Mouse (Mus musculus) lung, adult 2 months (tissue): Measurements from ENCODE around the gene Tas2r135. TPM values are rescaled to one million over a fixed set of nuclear protein-coding genes. Genes with fewer than 3 reads are reported as not detected.

Experiments
- DNase-seq: peaks from one replicate; pipeline ENCODE4 v3.0.0; 2022
- H3K4me1 ChIP-seq: fragments of 200-500 bp; 2 replicates; pipeline ENCODE4 v1.6.1; 2011; ENCODE audit warnings: low read length; ENCODE audit not compliant: control insufficient read depth, insufficient read depth
- H3K4me3 ChIP-seq: fragments of 200-500 bp; replicated peaks from 2 replicates; pipeline ENCODE3; 2011; ENCODE audit warnings: low read depth, mild to moderate bottlenecking, control low read depth, low read length; ENCODE audit errors: extremely low read depth
- CTCF ChIP-seq: fragments of 200-500 bp; IDR thresholded peaks from 2 replicates; pipeline ENCODE4 v1.5.1; 2011; ENCODE audit warnings: mild to moderate bottlenecking, low read length, control low read depth; ENCODE audit not compliant: insufficient read depth
- POLR2A ChIP-seq: fragments of 200-500 bp; IDR thresholded peaks from 2 replicates; pipeline ENCODE4 v1.6.1; 2011; ENCODE audit warnings: low read depth, mild to moderate bottlenecking, control low read depth, low read length, borderline replicate concordance; ENCODE audit errors: extremely low read depth
- WGBS: fragments of 180-500 bp; shearing (Covaris S2); methylation state at CpG from one replicate; pipeline ENCODE4 v1.1.7; 2018; 5-methylcytosine and 5-hydroxymethylcytosine counted together
- polyA plus RNA-seq: library from polyadenylated mRNA; depleted of rRNA; stranded (reverse); fragments of >200 nt; gene quantifications from 2 replicates; pipeline ENCODE4 v1.2.3, GENCODE M21; 2012; rRNA removed

Tas2r135 gene
- polyA plus RNA-seq, 1 experiment = 0.50 TPM

DNA sequence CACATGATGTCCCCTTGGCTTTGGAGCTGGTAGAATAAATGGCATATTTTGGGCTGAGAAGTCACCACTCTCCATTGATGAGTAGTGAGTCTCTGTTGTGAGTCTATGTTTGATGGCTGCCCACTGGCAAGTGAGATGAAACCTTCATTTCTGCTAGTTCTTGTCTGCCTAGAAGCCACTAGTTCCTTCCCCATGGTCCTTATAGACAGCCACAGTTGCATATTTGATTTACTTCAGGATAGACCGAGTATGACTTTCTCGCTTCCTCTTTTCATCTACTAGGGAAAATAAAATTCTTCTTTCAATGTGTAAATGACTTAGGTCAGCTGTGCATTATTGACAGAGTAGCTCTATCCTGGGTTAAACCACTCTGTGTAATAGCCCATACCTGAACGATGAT, 19.2 kb downstream of the Tas2r135 start:
- no peak overlapping the region for H3K4me3 ChIP-seq
- WGBS = 79% methylated on average over 3 of the region's 3 CpGs
- no peak for TF ChIP-seq CTCF
- no peak for TF ChIP-seq POLR2A
- DNase-seq = no peak
- no peaks in the 10 kb centered on the region for H3K4me1 ChIP-seq

DNA sequence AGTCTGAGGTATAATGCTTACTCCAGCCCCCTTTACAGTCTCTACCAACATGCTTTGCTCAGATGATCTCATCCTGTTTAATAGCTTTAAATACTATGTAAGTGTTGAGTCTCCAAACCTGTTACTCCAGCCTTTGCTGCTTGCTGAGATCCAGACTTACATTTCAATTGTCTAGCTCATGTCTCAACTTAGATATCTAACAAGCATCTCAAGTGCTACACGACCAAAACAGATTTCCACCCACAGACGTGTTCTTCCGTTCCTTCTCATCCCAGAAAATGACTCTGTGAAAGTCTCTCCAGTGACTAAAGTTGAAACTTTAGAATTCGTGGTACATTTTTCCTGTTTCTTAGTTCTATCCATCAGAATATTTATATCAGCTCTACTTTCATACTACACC, 21.1 kb downstream of the Tas2r135 start:
- 82% methylated on average over 4 of the region's 4 CpGs for WGBS
- no peak for DNase-seq
- H3K4me1 ChIP-seq = no peaks in the 10 kb centered on the region
- TF ChIP-seq CTCF = no peak
- TF ChIP-seq POLR2A = no peak
- H3K4me3 ChIP-seq = no peak overlapping the region

GRCm38 (mm10) chr6:42433554-42433953, 28.3 kb downstream of the Tas2r135 start:
- H3K4me3 ChIP-seq = no peak overlapping the region
- TF ChIP-seq CTCF = no peak
- no peak for TF ChIP-seq POLR2A
- no peak for DNase-seq
- H3K4me1 ChIP-seq = no peaks in the 10 kb centered on the region
- 27% methylated on average over 2 of the region's 2 CpGs for WGBS

DNA sequence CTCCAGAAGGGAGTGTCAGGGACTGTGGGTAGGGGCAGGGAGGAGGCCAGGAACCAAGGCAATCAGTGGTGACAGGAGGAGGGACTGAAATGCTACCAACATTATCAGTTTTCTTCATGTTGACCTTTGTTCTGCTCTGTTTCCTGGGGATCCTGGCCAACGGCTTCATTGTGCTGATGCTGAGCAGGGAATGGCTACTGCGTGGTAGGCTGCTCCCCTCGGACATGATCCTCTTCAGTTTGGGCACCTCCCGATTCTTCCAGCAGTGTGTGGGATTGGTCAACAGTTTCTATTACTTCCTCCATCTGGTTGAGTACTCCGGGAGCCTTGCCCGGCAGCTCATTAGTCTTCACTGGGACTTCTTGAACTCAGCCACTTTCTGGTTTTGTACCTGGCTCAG, 29.2 kb downstream of the Tas2r135 start, which contains the start of gene Tas2r126:
Gene Tas2r126, plus strand, starts transcription at position 90 of the 400 bp plus-strand sequence.
- no peak for DNase-seq
- TF ChIP-seq POLR2A = no peak
- no peak for TF ChIP-seq CTCF
- Histone ChIP-seq H3K4me3 (no peak within 1 kb of the TSS), H3K4me1 (no peaks in the 10 kb centered on the region)
- WGBS = 45% methylated on average over 6 of the region's 6 CpGs

DNA sequence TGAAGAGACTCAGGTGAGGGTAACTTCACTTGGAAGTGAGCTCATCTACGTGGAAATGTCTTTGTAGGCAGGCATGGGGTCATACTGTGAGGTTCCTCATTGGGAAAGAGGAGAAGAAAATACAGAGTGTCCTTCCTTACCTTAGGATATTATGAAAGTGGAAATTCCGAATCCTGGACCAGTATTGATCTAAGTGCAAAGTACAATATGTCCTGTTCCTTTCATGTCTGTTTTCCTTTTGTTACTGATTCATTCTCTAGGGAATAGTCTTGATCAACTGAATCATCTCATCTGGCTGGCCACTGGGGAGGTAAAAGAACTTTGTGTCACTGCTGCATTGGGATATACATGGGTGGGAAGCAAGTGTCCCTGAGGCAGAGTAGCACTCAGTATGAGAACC, 30.3 kb downstream of the Tas2r135 start:
- no peak overlapping the region for H3K4me3 ChIP-seq
- TF ChIP-seq CTCF (no peak), POLR2A (no peak)
- no peak for DNase-seq
- WGBS = 78% methylated on average over 2 of the region's 2 CpGs
- H3K4me1 ChIP-seq = no peaks in the 10 kb centered on the region

- WGBS = 45% methylated on average over 2 of the region's 2 CpGs
- H3K4me1 ChIP-seq = no peaks in the 10 kb centered on the region
- no peak for TF ChIP-seq CTCF
- TF ChIP-seq POLR2A = no peak
- no peak for DNase-seq
- H3K4me3 ChIP-seq = no peak overlapping the region
Observed at GRCm38 (mm10) chr6:42441395-42441794, 36.2 kb downstream of the Tas2r135 start.

DNA sequence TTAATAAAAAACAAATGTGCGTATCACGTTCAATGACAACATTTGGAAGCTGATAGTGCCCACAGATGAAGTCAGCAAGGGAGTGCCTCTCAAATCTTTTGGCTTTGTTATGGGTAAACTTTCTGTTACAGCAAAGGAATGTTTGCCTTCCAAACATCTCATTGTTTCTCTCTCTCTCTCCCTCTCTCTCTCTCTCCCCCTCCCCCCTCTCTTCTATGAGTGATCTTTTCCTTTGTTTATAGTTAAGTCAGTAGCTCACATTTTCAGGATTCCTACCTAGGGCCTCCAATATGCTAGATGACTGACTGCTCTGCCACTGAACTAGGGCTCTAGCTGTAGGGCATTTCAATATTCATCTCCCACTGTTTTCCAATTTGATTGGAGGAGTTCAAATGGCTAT, 39.3 kb downstream of the Tas2r135 start:
- no peak overlapping the region for H3K4me3 ChIP-seq
- H3K4me1 ChIP-seq = no peaks in the 10 kb centered on the region
- no peak for DNase-seq
- 29% methylated on average over 2 of the region's 2 CpGs for WGBS
- TF ChIP-seq CTCF = no peak
- TF ChIP-seq POLR2A = no peak

GRCm38 (mm10) chr6:42447381-42447780, 42.1 kb downstream of the Tas2r135 start:
- TF ChIP-seq CTCF (no peak), POLR2A (no peak)
- no peaks in the 10 kb centered on the region for H3K4me1 ChIP-seq
- H3K4me3 ChIP-seq = no peak overlapping the region
- 74% methylated on average over 2 of the region's 2 CpGs for WGBS
- no peak for DNase-seq

Other genes with a start within 250 kb of the Tas2r135 start
- not detected in 2 replicates for gene Tas2r144, start 190.1 kb upstream of the Tas2r135 start, polyA plus RNA-seq
- 39.4 and 47.4 TPM in 2 replicates for gene Gstk1, start 159.5 kb upstream of the Tas2r135 start, polyA plus RNA-seq
- gene Tmem139, start 143.5 kb upstream of the Tas2r135 start, polyA plus RNA-seq = 5.7 and 7.2 TPM in 2 replicates
- 24.2 and 36.7 TPM in 2 replicates for gene Casp2, start 140.4 kb upstream of the Tas2r135 start, polyA plus RNA-seq
- 0.34 and 1.5 TPM in 2 replicates for gene Clcn1, start 118.7 kb upstream of the Tas2r135 start, polyA plus RNA-seq
- 0.42 and 0.45 TPM in 2 replicates for gene Fam131b, start 80.8 kb upstream of the Tas2r135 start, polyA plus RNA-seq
- gene Zyx, start 55.8 kb upstream of the Tas2r135 start, polyA plus RNA-seq = 311 and 352 TPM in 2 replicates
- 22.4 and 26.7 TPM in 2 replicates for gene Epha1, start 32.2 kb upstream of the Tas2r135 start, polyA plus RNA-seq
- 0.63 and 0.92 TPM in 2 replicates for gene Tas2r143, start 5.2 kb upstream of the Tas2r135 start, polyA plus RNA-seq
- gene Tas2r126, start 29.1 kb downstream of the Tas2r135 start, polyA plus RNA-seq = 0.22 TPM in 1 of 2 replicates, not detected in the other
- not detected in 2 replicates for gene Olfr458, start 59.8 kb downstream of the Tas2r135 start, polyA plus RNA-seq
- gene Olfr457, start 70.9 kb downstream of the Tas2r135 start, polyA plus RNA-seq = not detected in 2 replicates
- gene Olfr456, start 81.8 kb downstream of the Tas2r135 start, polyA plus RNA-seq = not detected in 2 replicates
- gene Olfr455, start 142.2 kb downstream of the Tas2r135 start, polyA plus RNA-seq = not detected in 2 replicates
- not detected in 2 replicates for gene Tcaf3, start 192.3 kb downstream of the Tas2r135 start, polyA plus RNA-seq
- 1.3 and 3.7 TPM in 2 replicates for gene Tcaf2, start 239.8 kb downstream of the Tas2r135 start, polyA plus RNA-seq